Mouse (Mus musculus) thymus, postnatal 0 days (tissue): Measurements from ENCODE around the gene Ccer2. TPM values are rescaled to one million over a fixed set of nuclear protein-coding genes. Genes with fewer than 3 reads are reported as not detected.

Experiments used
- DNase-seq: peaks from one replicate; pipeline ENCODE4 v3.0.0-alpha.2; 2015; ENCODE audit warnings: low spot score
- polyA plus RNA-seq: library from polyadenylated mRNA; unstranded; fragments of >200 nt; fragmentation: Nextera tagmentation; extraction: Ambion mirVana; gene quantifications from 2 replicates; pipeline ENCODE4 v1.2.1, GENCODE M21; 2015

The Ccer2 gene
- polyA plus RNA-seq, 1 experiment from 2014 or later, result 0.26 TPM

DNA sequence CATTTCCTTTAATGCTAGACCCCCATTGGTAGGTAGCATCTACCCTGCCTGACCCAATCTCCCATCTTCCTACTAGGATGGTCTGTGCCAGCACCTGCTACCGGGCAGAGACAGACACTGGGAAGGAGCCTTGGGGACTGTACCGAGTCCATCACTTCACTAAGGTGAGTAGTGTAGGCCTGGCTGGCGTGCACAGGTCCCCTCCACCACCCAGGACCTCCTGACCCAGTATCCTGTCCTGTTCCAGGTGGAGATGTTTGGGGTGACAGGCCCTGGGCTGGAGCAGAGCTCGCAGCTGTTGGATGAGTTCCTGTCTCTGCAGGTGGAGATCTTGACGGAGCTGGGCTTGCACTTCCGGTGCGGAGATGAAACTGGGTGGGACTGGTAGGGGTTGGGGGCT, 6.0 kb upstream of the Ccer2 start:
- DNase-seq, result no peak

DNA sequence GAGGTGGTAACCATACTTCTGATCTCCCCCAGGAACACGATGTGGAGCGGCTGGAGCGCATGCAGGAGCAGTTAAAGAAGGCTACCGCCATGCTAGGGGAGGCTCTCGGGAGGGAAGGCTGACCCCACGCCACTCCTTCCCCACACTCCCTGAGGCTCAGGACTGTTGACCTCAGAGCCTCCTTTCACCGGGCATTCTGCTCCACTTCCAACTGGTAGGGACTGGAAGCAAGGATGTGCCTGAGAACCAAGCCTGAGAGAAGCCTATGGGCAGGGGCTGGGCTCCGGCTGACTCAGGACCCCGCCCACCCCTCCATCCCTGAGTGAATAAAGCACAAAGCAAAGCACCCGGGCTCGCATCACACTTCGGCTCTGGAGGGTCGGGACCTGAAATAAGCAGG, 2.6 kb downstream of the Ccer2 start:
- DNase-seq, result no peak

DNA sequence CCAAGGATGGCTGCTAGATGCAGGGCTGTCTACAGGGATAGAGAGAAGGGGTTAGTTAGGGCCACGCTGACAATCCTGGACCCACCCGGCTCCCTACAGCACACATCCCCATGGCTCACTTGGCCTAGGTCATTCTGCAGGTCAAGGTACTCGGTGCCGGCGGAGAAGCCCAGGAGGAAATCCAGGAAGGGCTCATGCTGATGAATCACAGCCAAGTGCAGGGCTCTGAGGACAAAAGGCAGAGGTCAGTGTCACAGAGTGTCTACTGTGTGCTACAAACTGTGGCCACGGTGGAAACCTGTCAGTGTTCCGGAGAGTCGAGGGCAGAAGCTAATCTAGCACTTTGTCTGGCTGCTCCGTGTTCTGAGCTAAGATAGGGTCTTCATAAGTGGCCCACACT, 5.9 kb downstream of the Ccer2 start:
- no peak for DNase-seq

DNA sequence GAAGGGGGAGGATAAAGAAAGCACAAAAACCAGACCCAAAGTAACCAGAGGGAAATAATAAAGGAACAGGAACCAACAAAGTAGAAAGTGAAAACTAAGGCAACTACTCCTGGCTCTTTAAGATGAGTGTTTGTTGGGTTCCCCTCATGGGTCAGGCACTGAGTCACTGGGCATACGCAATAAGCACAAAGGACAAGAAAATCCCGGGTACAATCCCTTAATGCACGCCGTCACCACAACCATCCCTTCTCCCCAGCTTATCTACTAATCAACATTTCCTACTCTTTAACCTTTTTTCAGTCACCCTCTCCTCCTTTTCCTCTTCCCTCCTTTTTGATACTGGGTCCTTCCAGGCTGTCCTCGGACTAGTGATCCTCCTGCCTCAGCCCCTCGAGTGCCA, 9.2 kb downstream of the Ccer2 start:
- no peak for DNase-seq

DNA sequence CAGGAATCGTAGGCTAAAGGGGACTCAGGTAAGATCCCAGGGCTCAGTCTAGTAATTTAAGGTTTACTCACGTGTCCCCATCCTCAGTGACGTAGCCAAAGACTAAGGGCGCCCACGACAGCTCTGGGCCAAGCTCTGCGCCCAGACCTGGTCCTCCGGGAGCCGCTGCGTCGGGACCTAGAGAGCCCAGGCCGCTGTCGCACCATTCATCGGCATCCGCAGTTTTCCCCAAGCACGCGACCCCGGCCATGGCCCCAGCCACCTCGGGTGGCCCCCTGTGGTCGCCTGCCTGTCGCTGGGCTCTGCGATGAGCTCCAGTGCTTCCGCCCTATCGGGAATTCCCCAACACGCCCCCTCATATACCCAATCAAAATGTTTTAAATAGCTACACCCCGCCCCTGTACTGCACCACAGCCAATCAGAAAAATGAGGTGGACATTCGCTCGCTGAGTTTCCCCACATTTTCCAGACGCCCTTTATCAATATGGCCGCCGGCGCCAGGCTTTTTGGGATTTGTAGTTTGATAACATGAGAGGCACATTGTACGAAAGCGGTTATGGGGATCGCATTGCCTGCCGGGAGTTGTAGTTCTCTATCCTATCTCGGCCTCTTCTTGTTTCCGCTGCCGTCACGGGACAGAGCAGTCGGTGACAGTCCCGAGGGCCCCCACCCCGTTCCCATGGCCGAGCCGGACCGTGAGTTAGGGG, 10.4 kb downstream of the Ccer2 start, which contains the start of gene Sirt2:
Sirt2 (plus strand) TSS at position 563 of the 707 bp plus-strand sequence.
- DNase-seq, result peak; percentile 98

DNA sequence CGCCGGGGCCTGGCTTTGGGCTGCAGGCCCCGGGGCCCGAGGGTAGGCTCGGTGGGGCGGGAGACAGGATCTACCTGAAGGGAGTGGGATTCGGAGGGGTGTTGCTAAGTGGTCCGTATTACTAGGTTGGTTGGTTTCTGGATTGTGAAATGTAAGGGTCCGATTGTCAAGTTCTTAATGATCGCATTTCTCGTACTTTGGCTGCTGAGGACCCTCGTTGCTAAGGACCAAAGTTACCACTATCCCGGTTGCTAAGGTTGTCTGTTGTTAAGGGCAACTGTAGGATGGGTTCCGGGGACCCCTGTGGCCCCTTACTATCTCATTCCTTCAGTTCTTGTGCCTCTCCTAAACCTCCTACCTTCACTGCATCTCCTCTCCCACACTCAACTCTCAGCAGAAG, 10.9 kb downstream of the Ccer2 start:
- peak; percentile 30 for DNase-seq

DNA sequence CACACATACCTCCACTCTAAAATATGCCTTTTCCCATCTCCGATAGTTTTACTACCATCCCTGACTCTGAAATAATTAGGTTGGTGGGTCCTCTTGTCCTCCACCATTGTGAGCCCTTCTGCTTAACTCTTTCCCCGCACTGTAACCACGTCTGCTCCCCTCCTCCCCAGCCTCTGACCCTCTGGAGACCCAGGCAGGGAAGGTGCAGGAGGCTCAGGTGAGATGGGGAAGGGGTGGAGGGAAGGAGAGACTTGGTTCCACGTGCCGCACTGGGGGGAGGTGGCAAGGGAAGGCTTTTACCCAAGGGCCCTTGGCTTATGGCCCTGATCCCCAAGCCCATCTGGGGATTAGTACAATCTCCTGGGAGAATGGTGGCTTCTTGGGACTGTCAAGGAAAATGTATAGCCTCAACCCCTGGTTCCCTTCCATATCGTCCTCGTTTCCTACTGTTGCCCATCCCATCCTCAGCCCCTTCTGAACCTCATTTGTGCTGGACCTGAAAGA, 11.5 kb downstream of the Ccer2 start, which contains the start of gene Nfkbib:
Nfkbib (minus strand) TSS at position 51 of the 504 bp plus-strand sequence.
- DNase-seq, result no peak

DNA sequence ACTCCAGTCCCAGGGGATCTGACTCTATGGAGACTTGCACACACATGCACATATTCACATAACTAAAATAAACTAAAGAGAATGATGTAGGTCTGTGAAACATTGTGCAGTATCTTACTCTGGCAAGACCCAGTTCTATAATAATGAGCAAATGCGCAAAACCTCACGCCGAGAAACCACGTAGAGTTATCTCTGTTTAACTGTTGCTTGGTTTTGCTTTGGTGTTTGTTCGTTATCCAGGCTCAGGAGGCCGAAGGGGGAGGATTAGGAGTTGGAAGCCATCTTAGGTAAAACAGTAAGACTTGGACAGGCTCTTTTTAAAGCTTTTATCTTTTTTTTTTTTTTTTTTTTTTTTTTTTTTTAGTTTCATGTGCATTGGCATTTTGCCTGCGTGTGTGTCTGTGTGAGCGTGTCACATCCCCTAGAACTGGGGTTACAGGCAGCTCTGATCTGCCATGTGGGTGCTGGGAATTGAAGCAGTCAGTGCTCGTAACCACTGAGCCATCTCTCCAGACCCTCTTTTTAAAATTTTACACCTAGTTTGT, 13.5 kb downstream of the Ccer2 start:
- DNase-seq, result no peak

DNA sequence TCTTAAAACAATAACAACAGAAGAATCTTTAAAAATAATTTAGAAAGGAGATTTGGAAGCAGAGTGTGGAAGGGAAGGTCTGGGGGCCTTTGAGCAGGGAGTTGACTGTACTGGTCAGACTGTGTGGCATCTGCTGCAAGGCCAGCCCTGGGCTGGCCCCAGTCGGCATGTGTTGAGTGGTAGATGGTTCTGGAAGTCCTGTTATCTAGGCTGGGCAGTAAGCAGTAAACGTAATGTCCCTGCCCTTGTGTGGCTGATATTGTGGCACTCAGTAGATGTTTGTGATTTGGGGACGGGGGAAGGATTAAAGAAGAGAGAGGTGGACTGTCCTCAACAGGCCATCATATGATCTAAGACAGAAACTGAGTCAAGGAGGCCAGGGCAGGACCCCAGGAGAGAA, 14.3 kb downstream of the Ccer2 start:
- DNase-seq, result no peak

DNA sequence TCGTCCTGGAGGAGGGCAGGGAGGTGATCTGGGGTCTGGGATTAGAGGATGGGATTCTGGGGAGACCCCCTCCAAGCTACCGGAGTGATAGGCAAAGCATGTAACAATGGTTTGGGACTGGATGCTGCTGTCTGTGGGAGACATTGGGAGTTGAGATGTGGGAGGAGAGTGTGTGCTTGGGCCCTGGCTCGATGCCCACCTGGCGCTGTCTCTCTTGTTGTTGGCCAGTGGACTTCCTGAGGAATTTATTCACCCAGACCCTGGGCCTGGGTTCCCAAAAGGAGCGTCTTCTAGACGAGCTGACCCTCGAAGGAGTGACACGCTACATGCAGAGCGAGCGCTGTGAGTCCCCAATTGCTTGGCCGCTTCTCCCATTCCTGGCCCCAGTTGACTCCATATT, 15.9 kb downstream of the Ccer2 start:
- no peak for DNase-seq

DNA sequence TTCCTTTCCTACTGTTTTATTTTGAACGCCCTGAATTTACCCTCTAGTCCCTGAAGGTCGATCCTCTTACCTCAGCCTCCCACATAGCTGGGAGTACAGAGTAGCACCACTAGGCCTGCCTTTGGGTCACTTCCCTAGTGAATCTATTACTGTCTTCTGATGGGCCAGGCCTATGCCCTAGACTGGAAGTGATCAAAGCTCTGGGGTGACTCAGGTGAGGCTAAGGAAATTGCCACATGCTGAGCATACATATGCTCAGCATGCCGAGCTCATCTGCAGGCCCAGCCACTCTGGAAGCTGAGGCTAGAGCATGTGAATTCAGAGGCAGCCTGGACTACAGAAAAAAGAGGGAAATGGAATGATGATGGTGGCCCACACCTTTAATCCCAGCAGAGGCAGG, 17.2 kb downstream of the Ccer2 start:
- DNase-seq, result no peak

DNA sequence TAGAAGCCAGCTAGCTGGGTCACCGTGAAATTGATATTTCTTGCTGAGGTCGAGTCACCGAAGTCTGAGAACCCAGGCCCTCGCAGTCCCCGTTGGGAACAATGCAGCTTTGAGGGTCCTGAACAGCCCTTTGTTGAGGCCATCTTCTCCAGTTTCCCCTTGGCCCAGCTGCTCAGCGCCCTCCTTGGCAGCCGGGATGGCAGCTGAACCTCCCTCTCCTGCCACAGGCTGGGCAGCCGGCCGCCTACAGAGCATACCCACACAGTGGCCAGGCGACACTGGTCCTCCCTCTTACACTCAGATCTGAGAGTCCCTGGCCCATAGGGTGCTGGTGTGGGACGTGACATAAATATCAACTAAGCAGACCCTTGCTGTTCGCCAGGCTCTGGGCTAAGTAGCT, 18.2 kb downstream of the Ccer2 start:
- no peak for DNase-seq

DNA sequence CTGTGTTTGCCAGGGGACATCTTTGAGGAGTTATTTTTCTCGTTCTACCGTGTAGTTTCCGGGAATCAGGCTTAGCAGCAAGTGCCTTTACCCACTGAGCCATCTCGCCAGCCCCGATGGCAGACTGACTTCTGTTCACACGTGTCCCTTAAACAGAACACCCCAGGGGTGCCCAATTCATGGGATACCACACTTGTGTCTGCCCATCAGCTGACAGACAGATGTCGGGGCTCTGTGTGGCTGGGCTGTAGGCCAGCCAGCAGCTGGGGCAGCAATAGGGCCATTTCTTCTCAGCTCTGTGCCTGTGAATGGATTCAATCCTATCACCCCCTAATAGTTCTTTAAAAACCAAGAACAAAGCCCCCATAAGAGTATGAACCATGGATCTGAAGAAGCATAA, 19.2 kb downstream of the Ccer2 start:
- no peak for DNase-seq

DNA sequence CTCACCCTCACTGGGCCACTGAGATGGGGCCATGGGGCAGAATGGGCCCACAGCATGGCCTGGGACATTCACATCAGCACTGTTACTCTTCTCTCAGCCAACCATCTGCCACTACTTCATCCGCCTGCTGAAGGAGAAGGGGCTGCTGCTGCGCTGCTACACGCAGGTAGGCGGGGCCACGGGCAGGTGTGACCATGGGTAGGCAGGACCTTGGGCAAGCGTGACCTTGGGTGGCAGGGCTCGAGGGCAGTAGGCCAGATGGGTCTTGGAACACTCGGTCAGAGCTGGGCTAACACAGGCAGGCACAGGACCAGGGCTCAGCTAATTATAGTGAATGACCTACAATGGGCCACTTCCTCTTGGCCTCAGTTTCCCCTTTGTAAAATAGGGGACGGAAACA, 22.9 kb downstream of the Ccer2 start:
- no peak for DNase-seq

DNA sequence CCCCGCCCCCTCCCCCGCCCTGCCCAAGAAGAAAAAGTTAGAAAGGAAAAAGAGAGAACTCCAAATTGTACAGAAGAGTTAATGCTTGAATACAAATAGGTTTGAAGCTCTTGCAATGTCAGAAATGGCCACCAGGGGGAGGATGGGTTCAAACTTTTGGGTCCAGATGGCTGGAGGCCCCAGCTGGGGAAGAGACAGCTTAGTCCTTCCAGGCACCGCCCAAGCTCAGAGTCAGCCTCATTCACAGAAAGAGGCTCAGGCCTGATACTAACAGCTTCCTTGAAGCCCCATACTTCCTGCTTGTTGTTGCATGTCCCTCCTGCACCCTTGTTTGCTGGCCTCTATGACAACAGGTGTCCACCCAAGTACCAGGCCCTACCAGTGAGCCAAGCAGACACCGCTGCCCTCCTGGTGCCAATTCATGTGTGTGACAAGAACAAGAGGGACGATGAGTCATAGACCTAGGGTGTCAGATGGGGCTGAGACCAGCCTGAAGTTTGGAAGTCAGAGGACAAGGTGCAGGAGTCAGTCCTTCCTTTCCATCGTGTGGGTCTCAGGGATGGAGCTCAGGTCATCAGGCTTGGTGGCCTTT, 24.2 kb downstream of the Ccer2 start:
- peak; percentile 93 for DNase-seq

DNA sequence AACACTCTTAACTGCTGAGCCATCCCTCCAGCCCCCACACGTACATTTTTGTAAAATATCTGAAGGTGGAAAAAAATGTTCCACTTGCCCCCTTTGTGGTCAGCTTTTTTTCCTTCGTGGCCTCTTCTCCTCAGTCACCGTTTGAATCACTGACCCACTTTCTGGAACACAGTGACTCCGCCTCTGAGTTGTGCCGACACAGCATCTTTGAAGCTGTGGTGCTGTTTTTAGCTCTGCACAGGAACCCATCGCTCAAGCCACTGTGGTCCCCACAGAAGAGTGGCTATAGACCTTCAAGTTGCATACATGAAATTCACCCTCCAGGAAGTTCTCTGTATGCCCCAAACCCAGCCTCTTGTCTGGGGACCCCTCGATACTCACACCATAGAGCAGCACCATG, 24.9 kb downstream of the Ccer2 start:
- peak; percentile 91 for DNase-seq

DNA sequence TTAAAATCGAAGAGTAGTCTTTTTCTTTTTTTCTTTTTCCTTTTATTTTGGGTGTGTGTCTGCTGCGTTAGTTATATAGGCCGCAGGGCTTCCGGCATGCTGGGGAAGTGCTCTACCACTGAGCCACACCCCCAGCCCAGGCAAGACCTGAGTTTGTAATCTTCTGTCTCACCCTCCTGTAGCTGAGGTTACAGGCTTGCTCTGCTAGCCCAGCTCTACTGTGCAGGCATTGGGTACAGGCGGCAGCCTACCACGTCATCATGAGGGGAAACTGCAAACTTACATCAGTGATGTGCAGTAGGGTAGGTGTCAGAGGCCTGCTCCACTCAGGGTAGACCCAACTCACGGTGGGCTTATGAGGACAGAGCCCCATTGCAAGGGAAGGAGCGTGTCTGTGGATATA, 25.3 kb downstream of the Ccer2 start:
- peak; percentile 93 for DNase-seq

DNA sequence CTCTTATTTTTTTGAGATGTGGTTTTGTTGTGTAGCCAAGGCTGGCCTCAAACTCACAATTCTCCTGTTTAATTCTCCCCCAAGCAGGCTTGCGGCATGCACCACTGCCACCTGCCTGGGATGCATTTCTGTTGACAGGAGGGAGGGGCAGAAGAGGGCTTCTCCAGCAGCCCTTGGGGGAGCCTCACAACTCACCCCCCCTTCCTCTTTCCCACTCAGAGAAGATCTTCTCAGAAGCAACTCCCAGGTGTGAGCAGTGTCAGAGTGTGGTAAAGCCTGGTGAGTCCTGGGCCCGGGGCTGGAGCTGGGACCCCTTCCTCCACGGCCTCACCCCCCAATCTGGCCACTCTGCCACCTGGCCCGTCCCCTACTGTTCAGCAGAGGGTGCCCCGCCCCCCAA, 29.2 kb downstream of the Ccer2 start:
- peak; percentile 64 for DNase-seq

DNA sequence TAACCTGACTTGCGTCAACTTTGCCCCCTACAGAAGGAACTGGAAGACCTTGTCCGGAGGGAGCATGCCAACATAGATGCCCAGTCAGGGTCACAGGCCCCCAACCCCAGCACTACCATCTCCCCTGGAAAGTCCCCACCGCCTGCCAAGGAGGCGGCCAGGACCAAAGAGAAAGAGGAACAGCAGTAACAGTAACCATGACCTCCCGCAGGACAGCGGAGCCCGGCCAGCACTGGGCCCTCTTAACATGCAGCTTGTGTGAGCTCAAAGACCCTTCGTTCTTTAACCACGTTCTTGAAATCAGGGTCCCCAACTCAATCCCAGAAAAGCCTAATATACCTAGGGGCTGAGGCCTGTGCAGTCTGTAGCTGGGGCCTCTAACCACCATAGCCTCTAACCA, 31.9 kb downstream of the Ccer2 start:
- no peak for DNase-seq

DNA sequence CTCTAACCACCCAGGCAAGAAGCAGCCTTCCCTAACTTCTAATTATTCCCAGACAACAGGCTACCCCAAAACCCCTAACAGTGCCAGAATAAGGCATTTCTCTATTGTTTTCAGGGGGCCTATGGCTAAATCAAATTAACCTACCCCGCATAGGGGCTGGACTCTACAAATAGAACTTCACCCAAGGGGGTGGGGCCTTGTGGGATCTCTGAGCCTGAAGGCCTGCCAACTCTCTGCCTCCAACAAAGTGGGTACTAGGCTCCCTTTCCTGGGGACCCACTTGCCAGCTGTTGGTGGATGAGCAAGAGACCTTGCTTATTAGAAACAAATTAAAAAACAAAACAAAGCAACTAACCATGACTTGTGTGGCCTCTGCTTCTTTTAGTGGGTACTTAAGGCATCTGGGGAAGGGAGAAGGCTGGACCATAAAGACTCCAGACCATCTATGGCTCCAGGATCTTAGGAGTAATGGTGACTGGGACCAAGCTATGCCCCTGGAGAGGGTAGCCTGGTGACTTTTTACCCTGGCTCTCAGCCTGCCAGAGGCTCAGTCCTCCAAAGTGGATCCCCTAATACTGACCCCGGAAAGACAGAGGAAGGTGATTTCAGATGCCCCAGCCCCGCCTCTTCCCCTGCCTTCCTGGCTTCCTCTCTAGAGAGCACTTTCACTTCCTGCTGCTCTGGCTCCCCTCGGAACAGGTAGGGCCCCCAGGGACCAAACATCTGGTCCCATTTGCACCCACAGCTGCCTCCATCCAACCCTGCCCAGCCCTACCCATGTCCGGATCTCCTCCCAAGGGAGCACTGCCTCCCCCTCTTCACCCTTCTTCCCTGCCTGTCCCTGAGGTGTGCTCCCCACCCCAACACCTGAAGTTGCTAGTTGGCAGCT, 32.6 kb downstream of the Ccer2 start, which contains the start of gene Rinl:
Rinl (plus strand) TSS at position 663 of the 889 bp plus-strand sequence.
- DNase-seq, result peak; percentile 70

DNA sequence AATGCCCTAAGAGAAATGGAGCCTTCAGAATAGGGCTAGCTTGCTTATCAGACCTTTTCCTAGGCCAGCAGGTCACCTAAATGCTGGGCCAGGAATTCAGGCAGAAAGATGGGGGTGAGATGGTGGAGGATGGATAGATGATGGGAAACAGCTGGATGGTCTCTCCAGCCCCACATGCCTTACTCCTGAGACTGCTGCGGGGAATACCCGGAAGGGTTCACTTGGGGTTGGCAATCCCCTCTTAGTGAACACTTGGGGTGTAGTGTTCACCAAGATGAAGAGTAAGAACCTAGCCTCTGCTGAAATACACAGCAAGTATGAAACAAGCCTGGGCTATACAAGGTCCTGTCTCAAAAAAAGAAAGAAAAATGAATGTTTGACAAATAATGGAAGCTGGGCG, 33.3 kb downstream of the Ccer2 start:
- no peak for DNase-seq
